Mouse (Mus musculus): ENCODE measurements at regions not wholly inside any gene's neighbourhood (a gene's known extent, or its start where the extent isn't known, plus 50 kb on each side); places are given as distances from the start of the nearest gene placed in this dataset.

GRCm38 (mm10) chr4:62890588-62891580 is 74.5 kb upstream of the Zfp618 start:
- TF ChIP-seq POLR2A (IDR thresholded peaks at IDR 0.05; ENCODE audit: borderline replicate concordance, low read depth, low read length), result no peak
- no peak for TF ChIP-seq CTCF (IDR thresholded peaks at IDR 0.05; ENCODE audit: low read depth, low read length)

All from bone marrow macrophage, adult 2 months (primary cell).